Mouse (Mus musculus) liver, embryonic 14.5 days (tissue): ENCODE measurements around the gene Arhgef1. TPM values are rescaled to one million over a fixed set of nuclear protein-coding genes. Genes with fewer than 3 reads are reported as not detected.

Experiments used
- ATAC-seq: fragments of 200-750 bp; cut with Nextera tagmentation; 2 replicates; pipeline ENCODE4 v1.8.0; 2017; ENCODE audit warnings: moderate number of reproducible peaks, mild to moderate bottlenecking, moderate library complexity; ENCODE audit not compliant: insufficient read depth
- DNase-seq, 3 experiments: peaks; one replicate each; pipeline ENCODE4 v3.0.0-alpha.2; 2012 to 2013; ENCODE audit warnings: low read depth in 3 of 3, low spot score in 3 of 3
- H3K27ac ChIP-seq: fragments of 300-500 bp; sonication (generic); 2 replicates; pipeline ENCODE4 v1.5.1; 2014; ENCODE audit warnings: moderate library complexity, mild to moderate bottlenecking, control low read depth, inconsistent platforms
- H3K27me3 ChIP-seq: fragments of 300-500 bp; sonication (generic); 2 replicates; pipeline ENCODE4 v1.6.1; 2014; ENCODE audit warnings: mild to moderate bottlenecking, low read length, moderate library complexity; ENCODE audit not compliant: control insufficient read depth, insufficient read depth
- H3K36me3 ChIP-seq: fragments of 300-500 bp; sonication (generic); replicated peaks from 2 replicates; pipeline ENCODE4 v1.6.1; 2014; ENCODE audit warnings: low read depth; ENCODE audit not compliant: control insufficient read depth, insufficient read depth
- H3K4me1 ChIP-seq, 2 experiments: fragments of 200-500 bp in 1 of 2; fragments of 300-500 bp in 1 of 2; sonication (generic) in 1 of 2; replicated peaks; 2 replicates each; pipeline ENCODE4 v1.6.1; 2012 to 2014; ENCODE audit warnings: antibody characterized with exemption in 1 of 2, inconsistent platforms in 1 of 2, low read length in 1 of 2; ENCODE audit not compliant: control insufficient read depth in 2 of 2, insufficient read depth in 2 of 2
- H3K4me2 ChIP-seq: fragments of 300-500 bp; sonication (generic); 2 replicates; pipeline ENCODE4 v1.6.1; 2014; ENCODE audit warnings: low read depth, mild to moderate bottlenecking, control low read depth, moderate library complexity
- H3K4me3 ChIP-seq, 2 experiments: fragments of 200-500 bp in 1 of 2; fragments of 300-500 bp in 1 of 2; sonication (generic) in 1 of 2; 2 replicates each; pipeline ENCODE4 v1.5.1; 2012 to 2014; ENCODE audit warnings: low read depth in 2 of 2, low read length in 2 of 2, mild to moderate bottlenecking in 2 of 2, control low read depth in 1 of 2, inconsistent platforms in 1 of 2, moderate library complexity in 1 of 2; ENCODE audit not compliant: insufficient read depth in 1 of 2
- H3K9ac ChIP-seq: fragments of 300-500 bp; sonication (generic); replicated peaks from 2 replicates; pipeline ENCODE4 v1.6.1; 2014; ENCODE audit warnings: mild to moderate bottlenecking, control low read depth, moderate library complexity
- H3K9me3 ChIP-seq: fragments of 300-500 bp; sonication (generic); 2 replicates; pipeline ENCODE4 v1.6.1; 2016; ENCODE audit warnings: low read length, mixed read lengths; ENCODE audit not compliant: control insufficient read depth
- CTCF ChIP-seq: IDR thresholded peaks from 2 replicates; pipeline ENCODE4 v1.5.1; 2016; ENCODE audit warnings: antibody characterized with exemption, low read depth, control low read depth
- EP300 ChIP-seq: IDR thresholded peaks from 2 replicates; pipeline ENCODE4 v1.6.1; 2016; ENCODE audit warnings: antibody characterized with exemption, low read depth
- WGBS: fragments of 180-500 bp; shearing (Covaris S2); extraction: QIAGEN DNeasy Blood & Tissue Kit; methylation state at CpG from one replicate; pipeline ENCODE4 v1.1.7; 2014; ENCODE audit not compliant: insufficient replicate concordance; 5-methylcytosine and 5-hydroxymethylcytosine counted together
- polyA plus RNA-seq, 2 experiments: library from polyadenylated mRNA; depleted of rRNA in 1 of 2; stranded (reverse) in 1 of 2; unstranded in 1 of 2; fragments of >200 nt; fragmentation: Nextera tagmentation in 1 of 2; extraction: Ambion mirVana in 1 of 2; gene quantifications; 2 replicates each; pipeline versions ENCODE4 v1.2.1 to v1.2.3; 2012 to 2014

Arhgef1 gene
- polyA plus RNA-seq, 2 experiments, result 28.7 to 44.2 TPM

GRCm38 (mm10) chr7:24861913-24862312 lies 40.8 kb upstream of the Arhgef1 start, which contains the start of gene Gm9844:
TSS of gene Gm9844 (plus strand) at chr7:24862213.
- WGBS, result 78% methylated on average over 7 of the region's 7 CpGs
- H3K4me1 ChIP-seq, result peaks cover 30 to 34% of the 10 kb centered on the region in 2 experiments

DNA sequence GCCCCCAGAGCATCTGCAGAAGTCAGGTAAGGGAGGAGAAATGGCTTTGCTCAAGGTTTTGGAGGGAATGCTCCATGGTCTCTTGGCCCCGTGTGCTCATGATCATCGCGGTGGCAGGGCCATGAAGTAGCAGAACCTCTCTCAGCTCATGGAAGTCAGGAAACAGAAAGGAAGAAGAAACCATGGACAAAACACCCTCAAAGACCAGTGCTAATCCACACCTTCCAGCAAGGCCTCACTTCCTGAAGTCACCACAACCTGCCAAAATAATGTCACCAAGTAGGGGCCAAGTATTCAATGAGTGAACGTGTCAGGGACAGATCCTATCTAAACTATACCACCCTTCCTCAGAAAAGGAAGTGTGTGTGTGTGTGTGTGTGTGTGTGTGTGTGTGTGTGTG lies 39.9 kb upstream of the Arhgef1 start:
- Histone ChIP-seq H3K4me2 (no peak overlapping the region), H3K9me3 (no peaks in the 10 kb centered on the region), H3K27ac (no peak overlapping the region), H3K36me3 (no peaks in the 10 kb centered on the region), H3K27me3 (no peaks in the 10 kb centered on the region), H3K4me1 (peaks cover 27 to 29% of the 10 kb centered on the region in 2 experiments), H3K9ac (no peak overlapping the region), H3K4me3 (no peak overlapping the region)
- ATAC-seq (no peak), DNase-seq (no peak)
- TF ChIP-seq EP300, result no peak
- TF ChIP-seq CTCF, result no peak
- 28% methylated on average over 4 of the region's 4 CpGs for WGBS

More at GRCm38 (mm10) chr7:24861913-24862312, 40.8 kb upstream of the Arhgef1 start, which contains the start of gene Gm9844:
- H3K36me3 ChIP-seq, result no peaks in the 10 kb centered on the region
- H3K27ac ChIP-seq, result 0 out of 2 replicates have a peak within 1 kb of the TSS, but pooled peaks have one; percentile 9
- no peak for DNase-seq
- no peak within 1 kb of the TSS for H3K4me3 ChIP-seq
- TF ChIP-seq CTCF (no peak), EP300 (no peak)
- H3K9me3 ChIP-seq, result no peaks in the 10 kb centered on the region
- no peak within 1 kb of the TSS for H3K9ac ChIP-seq
- no peak within 1 kb of the TSS for H3K4me2 ChIP-seq
- no peak for ATAC-seq
- H3K27me3 ChIP-seq, result no peaks in the 10 kb centered on the region

DNA sequence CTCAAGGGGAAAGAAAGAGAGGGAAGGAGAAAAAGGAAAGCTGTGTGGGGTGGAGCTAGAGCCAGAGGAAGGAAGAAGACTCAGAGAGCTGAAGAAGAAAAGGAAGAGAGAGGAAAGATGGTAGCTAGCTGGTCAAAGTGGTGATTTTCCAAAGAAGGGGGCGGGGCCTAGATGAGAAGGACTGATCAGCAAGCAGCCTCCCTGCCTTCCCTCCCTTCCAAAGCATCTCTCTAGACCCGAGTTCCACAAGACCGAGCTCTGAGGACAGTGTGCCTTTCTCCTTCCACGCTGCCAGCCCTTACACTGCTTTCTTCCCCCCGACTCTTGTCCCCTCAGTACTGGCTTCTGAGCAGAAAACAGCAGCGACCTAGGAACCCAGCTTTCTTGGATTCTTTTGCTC lies 38.6 kb upstream of the Arhgef1 start:
- H3K4me2 ChIP-seq, result no peak overlapping the region
- ATAC-seq (no peak), DNase-seq (no peak)
- 31% methylated on average over 6 of the region's 6 CpGs for WGBS
- H3K4me1 ChIP-seq, result peaks cover 14 to 16% of the 10 kb centered on the region in 2 experiments
- peaks cover 5% of the 10 kb centered on the region for H3K27me3 ChIP-seq
- H3K36me3 ChIP-seq, result no peaks in the 10 kb centered on the region
- no peak overlapping the region for H3K9ac ChIP-seq
- no peak overlapping the region for H3K27ac ChIP-seq
- no peaks in the 10 kb centered on the region for H3K9me3 ChIP-seq
- no peak for TF ChIP-seq CTCF
- TF ChIP-seq EP300, result no peak
- H3K4me3 ChIP-seq, result no peak overlapping the region

DNA sequence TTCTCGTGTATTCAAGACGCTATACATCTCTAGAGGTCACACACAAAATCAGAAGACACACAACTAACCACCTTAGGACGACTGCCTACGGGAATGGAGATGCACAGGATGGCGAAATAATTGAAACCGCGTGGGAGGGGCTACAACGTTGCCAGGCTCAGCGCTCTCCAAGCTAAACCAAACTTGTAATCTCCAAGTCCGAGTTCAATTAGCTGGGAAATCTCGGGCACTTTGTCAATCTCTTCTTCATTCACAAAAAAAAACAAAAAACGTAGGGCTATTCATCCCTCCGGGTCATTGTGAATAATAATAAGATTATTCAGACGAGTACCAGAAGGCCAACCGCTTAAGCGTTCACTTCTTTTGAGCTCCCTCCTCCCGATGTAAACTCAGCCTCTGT lies 33.6 kb upstream of the Arhgef1 start:
- DNase-seq (no peak), ATAC-seq (no peak)
- no peaks in the 10 kb centered on the region for H3K9me3 ChIP-seq
- peaks cover 15% of the 10 kb centered on the region for H3K27me3 ChIP-seq
- H3K27ac ChIP-seq, result no peak overlapping the region
- TF ChIP-seq CTCF (no peak), EP300 (no peak)
- H3K9ac ChIP-seq, result no peak overlapping the region
- 60% methylated on average over 17 of the region's 17 CpGs for WGBS
- no peaks in the 10 kb centered on the region; a peak in 1 of 4 replicates for H3K4me1 ChIP-seq
- H3K4me2 ChIP-seq, result no peak overlapping the region
- no peak overlapping the region for H3K4me3 ChIP-seq
- H3K36me3 ChIP-seq, result no peaks in the 10 kb centered on the region

DNA sequence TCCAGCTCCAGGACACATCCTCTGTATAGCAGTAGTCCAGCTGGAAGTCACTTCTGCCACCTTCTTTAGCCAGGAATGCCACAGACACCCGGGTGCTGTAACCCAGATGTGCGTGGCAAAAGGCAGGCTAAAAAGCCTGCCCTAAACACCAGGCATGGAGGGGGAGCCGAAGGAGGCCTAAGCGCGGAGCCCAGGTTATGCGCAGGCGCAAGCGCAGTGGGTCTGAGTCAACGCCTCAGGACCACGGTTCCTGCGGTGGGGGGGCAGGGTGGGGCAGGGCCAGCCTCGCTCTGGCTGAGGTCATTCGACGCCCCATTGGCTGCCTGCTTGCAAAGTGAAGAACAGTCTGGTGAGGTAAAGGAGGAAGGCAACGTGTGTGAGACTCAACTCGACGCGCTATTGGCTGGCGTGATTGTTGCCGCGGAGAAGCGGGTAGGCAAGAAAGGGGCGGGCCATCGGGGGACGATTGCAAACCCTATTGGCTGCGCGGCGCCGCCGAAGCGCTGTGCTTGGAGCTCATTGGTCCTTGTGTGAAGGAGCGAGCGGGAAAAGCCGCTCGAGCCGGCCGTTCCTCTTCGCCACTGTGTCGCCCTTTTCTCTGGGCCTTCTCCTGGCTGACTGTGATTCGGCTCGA lies 33.1 kb upstream of the Arhgef1 start, which contains the start of the genes Lypd4 and Dmrtc2:
Lypd4 (minus strand) TSS at position 410 of the 634 bp plus-strand sequence.
Dmrtc2 (plus strand) TSS at position 526 of the 634 bp plus-strand sequence.
- no peaks in the 10 kb centered on the region for H3K9me3 ChIP-seq
- 47% methylated on average over 33 of the region's 41 CpGs for WGBS
- H3K27me3 ChIP-seq, result peaks cover 15% of the 10 kb centered on the region
- no peak within 1 kb of the TSS for H3K9ac ChIP-seq
- H3K27ac ChIP-seq, result no peak within 1 kb of the TSS
- TF ChIP-seq EP300, result no peak
- no peak for TF ChIP-seq CTCF
- no peak within 1 kb of the TSS for H3K4me2 ChIP-seq
- ATAC-seq (no peak), DNase-seq (no peak)
- H3K4me3 ChIP-seq, result no peak within 1 kb of the TSS
- H3K36me3 ChIP-seq, result no peaks in the 10 kb centered on the region
- H3K4me1 ChIP-seq, result no peaks in the 10 kb centered on the region
